ENCODE assay signal across 17 mouse cellular contexts in genomic region chr7:129876202-129876851, GRCm38 (mm10).
DNase-seq lines count a peak whose midpoint lies in the region; ATAC-seq lines count a peak whose summit lies in the region.
"Had no signal": no experiment of that assay in that cellular context is flagged by ENCODE, and none has a peak within 500 bp of the region (broad histone marks: within the 10 kb centered on the region; RNA-seq: fewer than 3 reads in every experiment).

No protein-coding gene starts in this region.

- WGBS in heart, embryonic 15.5 days: 58% methylated on average over 7 of the region's 7 CpGs
- 58% methylated on average over 7 of the region's 7 CpGs for WGBS in limb, embryonic 12.5 days
- 75% methylated on average over 7 of the region's 7 CpGs for WGBS in kidney, embryonic 16.5 days
- WGBS in midbrain, embryonic 10.5 days: 90% methylated on average over 7 of the region's 7 CpGs

- no peak overlapping the region for H3K4me2 ChIP-seq in heart, embryonic 15.5 days
- no peak overlapping the region for H3K4me2 ChIP-seq in limb, embryonic 12.5 days
- no peak overlapping the region for H3K4me2 ChIP-seq in kidney, embryonic 16.5 days (replicated peaks; ENCODE audit: low read depth, low read length)
- H3K4me2 ChIP-seq: heart, embryonic 12.5 days; liver, embryonic 11.5 days had no signal

- no peaks in the 10 kb centered on the region for H3K27me3 ChIP-seq in heart, embryonic 15.5 days
- no peaks in the 10 kb centered on the region for H3K27me3 ChIP-seq in limb, embryonic 12.5 days
- H3K27me3 ChIP-seq in kidney, embryonic 16.5 days (ENCODE audit: insufficient read depth, low read length): no peaks in the 10 kb centered on the region
- no peaks in the 10 kb centered on the region for H3K27me3 ChIP-seq in midbrain, embryonic 10.5 days (ENCODE audit: low read depth, poor library complexity, severe bottlenecking)
- H3K27me3 ChIP-seq: heart, embryonic 12.5 days had no signal

- H3K9me3 ChIP-seq in heart, embryonic 15.5 days (replicated peaks): no peaks in the 10 kb centered on the region
- H3K9me3 ChIP-seq in limb, embryonic 12.5 days: no peaks in the 10 kb centered on the region
- H3K9me3 ChIP-seq in kidney, embryonic 16.5 days (ENCODE audit: low read length): no peaks in the 10 kb centered on the region
- H3K9me3 ChIP-seq in midbrain, embryonic 10.5 days (replicated peaks): no peaks in the 10 kb centered on the region
- H3K9me3 ChIP-seq: heart, embryonic 12.5 days had no signal

- H3K4me3 ChIP-seq in heart, embryonic 15.5 days: no peak overlapping the region
- no peak overlapping the region for H3K4me3 ChIP-seq in brown adipose tissue, adult 24 weeks (ENCODE audit: insufficient read depth, low read depth, low read length)
- H3K4me3 ChIP-seq in limb, embryonic 12.5 days (replicated peaks): no peak overlapping the region
- H3K4me3 ChIP-seq in kidney, embryonic 16.5 days (ENCODE audit: low read length): no peak overlapping the region
- no peak overlapping the region for H3K4me3 ChIP-seq in midbrain, embryonic 10.5 days
- H3K4me3 ChIP-seq: heart, embryonic 12.5 days had no signal

- H3K9ac ChIP-seq in heart, embryonic 15.5 days: no peak overlapping the region
- no peak overlapping the region for H3K9ac ChIP-seq in limb, embryonic 12.5 days (replicated peaks)
- no peak overlapping the region for H3K9ac ChIP-seq in kidney, embryonic 16.5 days (replicated peaks; ENCODE audit: low read length)
- H3K9ac ChIP-seq: heart, embryonic 12.5 days had no signal

- H3K36me3 ChIP-seq in heart, embryonic 15.5 days: no peaks in the 10 kb centered on the region
- H3K36me3 ChIP-seq in limb, embryonic 12.5 days: no peaks in the 10 kb centered on the region
- H3K36me3 ChIP-seq in kidney, embryonic 16.5 days (ENCODE audit: insufficient read depth, low read length): no peaks in the 10 kb centered on the region
- H3K36me3 ChIP-seq in midbrain, embryonic 10.5 days: no peaks in the 10 kb centered on the region
- H3K36me3 ChIP-seq: heart, embryonic 12.5 days had no signal

- peak overlapping the region; percentile 0; the same call in 1 of the 2 replicates for H3K27ac ChIP-seq in heart, embryonic 15.5 days
- H3K27ac ChIP-seq in brown adipose tissue, adult 24 weeks (replicated peaks; ENCODE audit: low read depth, low read length): peak overlapping the region; percentile 51
- H3K27ac ChIP-seq in limb, embryonic 12.5 days: peak overlapping the region; percentile 64
- no peak overlapping the region for H3K27ac ChIP-seq in kidney, embryonic 16.5 days (ENCODE audit: low read length)
- H3K27ac ChIP-seq in midbrain, embryonic 10.5 days (replicated peaks): no peak overlapping the region

- no peak for DNase-seq in heart, adult 9 months (ENCODE audit: low spot score in 2 of 2)
- DNase-seq in lung, postnatal 14 days: peak; percentile 26
- DNase-seq in midbrain, embryonic 10.5 days (ENCODE audit: low spot score): no peak
- DNase-seq: adrenal gland, adult 8-10 months; cerebellum, adult 9-11 months; embryo, embryonic 11 days; gastrocnemius, postnatal 25 days; kidney, postnatal 36 days; right cerebral cortex, postnatal 14 days; thymus, adult 18-20 months had no signal

- peaks cover 10% of the 10 kb centered on the region for H3K4me1 ChIP-seq in heart, embryonic 15.5 days (replicated peaks)
- H3K4me1 ChIP-seq in brown adipose tissue, adult 24 weeks (ENCODE audit: control insufficient read depth, insufficient read depth, insufficient read length, low read length): peaks cover 6% of the 10 kb centered on the region; the same call in 1 of the 2 replicates
- H3K4me1 ChIP-seq in limb, embryonic 12.5 days (replicated peaks): peaks cover 38% of the 10 kb centered on the region
- no peaks in the 10 kb centered on the region for H3K4me1 ChIP-seq in kidney, embryonic 16.5 days (ENCODE audit: insufficient read depth, low read length)
- peaks cover 13% of the 10 kb centered on the region for H3K4me1 ChIP-seq in midbrain, embryonic 10.5 days

- no peak for ATAC-seq in heart, embryonic 15.5 days (replicated peaks; ENCODE audit: insufficient number of reproducible peaks, insufficient read depth, low FRiP score, low read depth)
- no peak for ATAC-seq in limb, embryonic 12.5 days (ENCODE audit: insufficient number of reproducible peaks, insufficient read depth, low FRiP score, low TSS enrichment, low read depth)
- no peak for ATAC-seq in kidney, embryonic 16.5 days (ENCODE audit: low FRiP score, low TSS enrichment)
- ATAC-seq: intestine, embryonic 16.5 days had no signal

Comparison
In these comparisons a context has a peak if more than half of its experiments do, and no peak if none do; other contexts are left out.
1. H3K27ac ChIP-seq: peak in heart, embryonic 15.5 days (single experiment), brown adipose tissue, adult 24 weeks (single experiment) and limb, embryonic 12.5 days (single experiment); none in kidney, embryonic 16.5 days (single experiment) and midbrain, embryonic 10.5 days (single experiment).